Mouse (Mus musculus) forebrain, embryonic 16.5 days (tissue): ENCODE data around the gene Dcaf11. TPM values are rescaled to one million over a fixed set of nuclear protein-coding genes. Genes with fewer than 3 reads are reported as not detected.
A peak's percentile ranks its signal among the peaks of the same experiment; 100 is the strongest.

Experiments used
- ATAC-seq: fragments of 200-750 bp; cut with Nextera tagmentation; 2 replicates; pipeline ENCODE4 v1.8.0; 2017; ENCODE audit warnings: mild to moderate bottlenecking, moderate library complexity
- H3K27ac ChIP-seq: fragments of 300-500 bp; sonication (generic); 2 replicates; pipeline ENCODE4 v1.5.1; 2014; ENCODE audit warnings: low read length, control low read depth
- H3K27me3 ChIP-seq: fragments of 300-500 bp; sonication (generic); replicated peaks from 2 replicates; pipeline ENCODE4 v1.6.1; 2014; ENCODE audit warnings: low read length; ENCODE audit not compliant: control insufficient read depth, insufficient read depth
- H3K36me3 ChIP-seq: fragments of 300-500 bp; sonication (generic); 2 replicates; pipeline ENCODE4 v1.6.1; 2014; ENCODE audit not compliant: control insufficient read depth, insufficient read depth
- H3K4me1 ChIP-seq: fragments of 300-500 bp; sonication (generic); replicated peaks from 2 replicates; pipeline ENCODE4 v1.6.1; 2014; ENCODE audit warnings: low read length; ENCODE audit not compliant: control insufficient read depth, insufficient read depth
- H3K4me2 ChIP-seq: fragments of 300-500 bp; sonication (generic); 2 replicates; pipeline ENCODE4 v1.6.1; 2014; ENCODE audit warnings: mild to moderate bottlenecking, low read length, control low read depth
- H3K4me3 ChIP-seq: fragments of 300-500 bp; sonication (generic); replicated peaks from 2 replicates; pipeline ENCODE4 v1.5.1; 2014; ENCODE audit warnings: mild to moderate bottlenecking, low read length, control low read depth
- H3K9ac ChIP-seq: fragments of 300-500 bp; sonication (generic); replicated peaks from 2 replicates; pipeline ENCODE4 v1.6.1; 2014; ENCODE audit warnings: low read depth, low read length, control low read depth
- H3K9me3 ChIP-seq: fragments of 300-500 bp; sonication (generic); 2 replicates; pipeline ENCODE4 v1.6.1; 2016; ENCODE audit warnings: low read length; ENCODE audit not compliant: control insufficient read depth
- WGBS: fragments of 180-500 bp; shearing (Covaris S2); extraction: QIAGEN DNeasy Blood & Tissue Kit; methylation state at CpG from one replicate; pipeline ENCODE4 v1.1.7; 2014; 5-methylcytosine and 5-hydroxymethylcytosine counted together
- polyA plus RNA-seq: library from polyadenylated mRNA; unstranded; fragments of >200 nt; fragmentation: Nextera tagmentation; extraction: Ambion mirVana; gene quantifications from 2 replicates; pipeline ENCODE4 v1.2.1, GENCODE M21; 2015

The Dcaf11 gene
- polyA plus RNA-seq, 1 experiment from 2014 or later = 127 TPM

- no peaks in the 10 kb centered on the region for H3K9me3 ChIP-seq
- H3K27ac ChIP-seq = no peak overlapping the region; the same call in 1 of the 2 replicates
- H3K27me3 ChIP-seq = no peaks in the 10 kb centered on the region
- ATAC-seq = peak; percentile 90
- peaks cover 25% of the 10 kb centered on the region for H3K36me3 ChIP-seq
- WGBS = 20% methylated on average over 19 of the region's 19 CpGs
- peak overlapping the region; percentile 46 for H3K4me2 ChIP-seq
- peak overlapping the region; percentile 27; the same call in 1 of the 2 replicates for H3K9ac ChIP-seq
- H3K4me3 ChIP-seq = peak overlapping the region; percentile 28
- H3K4me1 ChIP-seq = peaks cover 4% of the 10 kb centered on the region
These were observed 44.1 kb downstream of the Dcaf11 start for GRCm38 (mm10) chr14:55603633-55604576.

GRCm38 (mm10) chr14:55604823-55605222 lies 45.0 kb downstream of the Dcaf11 start:
- H3K27me3 ChIP-seq = no peaks in the 10 kb centered on the region
- peaks cover 4% of the 10 kb centered on the region for H3K4me1 ChIP-seq
- ATAC-seq = no peak
- no peak overlapping the region for H3K4me3 ChIP-seq
- H3K27ac ChIP-seq = no peak overlapping the region
- no peaks in the 10 kb centered on the region for H3K9me3 ChIP-seq
- peaks cover 23% of the 10 kb centered on the region for H3K36me3 ChIP-seq
- no peak overlapping the region for H3K4me2 ChIP-seq
- 95% methylated on average over 11 of the region's 11 CpGs for WGBS
- no peak overlapping the region for H3K9ac ChIP-seq

- ATAC-seq = no peak
- no peak overlapping the region for H3K4me3 ChIP-seq
- peaks cover 4% of the 10 kb centered on the region for H3K4me1 ChIP-seq
- 94% methylated on average over 16 of the region's 16 CpGs for WGBS
- peaks cover 18% of the 10 kb centered on the region for H3K36me3 ChIP-seq
- H3K4me2 ChIP-seq = no peak overlapping the region
- no peaks in the 10 kb centered on the region for H3K9me3 ChIP-seq
- no peak overlapping the region for H3K27ac ChIP-seq
- H3K27me3 ChIP-seq = no peaks in the 10 kb centered on the region
- no peak overlapping the region for H3K9ac ChIP-seq
These were observed 46.1 kb downstream of the Dcaf11 start for GRCm38 (mm10) chr14:55605743-55606459.

GRCm38 (mm10) chr14:55608339-55608738 lies 48.5 kb downstream of the Dcaf11 start:
- H3K36me3 ChIP-seq = peaks cover 11% of the 10 kb centered on the region; the same call in 1 of the 2 replicates
- peaks cover 4% of the 10 kb centered on the region for H3K4me1 ChIP-seq

GRCm38 (mm10) chr14:55613346-55613745 lies 53.5 kb downstream of the Dcaf11 start:
- no peaks in the 10 kb centered on the region for H3K9me3 ChIP-seq
- WGBS = 59% methylated on average over 6 of the region's 6 CpGs

More at GRCm38 (mm10) chr14:55608339-55608738, 48.5 kb downstream of the Dcaf11 start:
- Histone ChIP-seq H3K9ac (no peak overlapping the region), H3K9me3 (no peaks in the 10 kb centered on the region), H3K4me2 (no peak overlapping the region), H3K27ac (no peak overlapping the region), H3K4me3 (no peak overlapping the region), H3K27me3 (no peaks in the 10 kb centered on the region)
- 97% methylated on average over 6 of the region's 6 CpGs for WGBS
- ATAC-seq = no peak

GRCm38 (mm10) chr14:55614565-55615178 lies 54.9 kb downstream of the Dcaf11 start:
- Histone ChIP-seq H3K9ac (no peak overlapping the region), H3K4me3 (no peak overlapping the region), H3K36me3 (peaks cover 1% of the 10 kb centered on the region; the same call in 1 of the 2 replicates), H3K27ac (no peak overlapping the region), H3K9me3 (no peaks in the 10 kb centered on the region), H3K4me1 (no peaks in the 10 kb centered on the region), H3K27me3 (no peaks in the 10 kb centered on the region), H3K4me2 (no peak overlapping the region)
- ATAC-seq = no peak
- WGBS = 84% methylated on average over 7 of the region's 7 CpGs

More at GRCm38 (mm10) chr14:55613346-55613745, 53.5 kb downstream of the Dcaf11 start:
- Histone ChIP-seq H3K27me3 (no peaks in the 10 kb centered on the region), H3K36me3 (peaks cover 8% of the 10 kb centered on the region; the same call in 1 of the 2 replicates), H3K9ac (no peak overlapping the region), H3K4me2 (no peak overlapping the region), H3K4me3 (no peak overlapping the region), H3K27ac (no peak overlapping the region), H3K4me1 (no peaks in the 10 kb centered on the region)
- no peak for ATAC-seq

GRCm38 (mm10) chr14:55615876-55616275 lies 56.1 kb downstream of the Dcaf11 start:
- H3K27me3 ChIP-seq = no peaks in the 10 kb centered on the region
- no peak overlapping the region for H3K4me2 ChIP-seq
- no peak overlapping the region for H3K9ac ChIP-seq
- WGBS = 57% methylated on average over 2 of the region's 2 CpGs
- H3K27ac ChIP-seq = no peak overlapping the region
- no peaks in the 10 kb centered on the region for H3K36me3 ChIP-seq
- ATAC-seq = no peak
- no peak overlapping the region for H3K4me3 ChIP-seq
- H3K9me3 ChIP-seq = no peaks in the 10 kb centered on the region
- H3K4me1 ChIP-seq = no peaks in the 10 kb centered on the region

- Histone ChIP-seq H3K27ac (no peak overlapping the region), H3K27me3 (no peaks in the 10 kb centered on the region), H3K9me3 (no peaks in the 10 kb centered on the region), H3K4me1 (no peaks in the 10 kb centered on the region), H3K4me3 (no peak overlapping the region), H3K36me3 (no peaks in the 10 kb centered on the region), H3K9ac (no peak overlapping the region), H3K4me2 (no peak overlapping the region)
- WGBS = 86% methylated on average over 2 of the region's 2 CpGs
- ATAC-seq = no peak
These were observed 57.0 kb downstream of the Dcaf11 start for GRCm38 (mm10) chr14:55616844-55617243.

- WGBS = 22% methylated on average over 21 of the region's 21 CpGs
- Histone ChIP-seq H3K27me3 (no peaks in the 10 kb centered on the region), H3K9ac (no peak within 1 kb of the TSS; the same call in 1 of the 2 replicates), H3K36me3 (no peaks in the 10 kb centered on the region), H3K9me3 (no peaks in the 10 kb centered on the region), H3K4me2 (peak within 1 kb of the TSS; percentile 27), H3K4me1 (no peaks in the 10 kb centered on the region), H3K27ac (no peak within 1 kb of the TSS; the same call in 1 of the 2 replicates), H3K4me3 (peak within 1 kb of the TSS; percentile 32)
- peak; percentile 76 for ATAC-seq
These were observed 58.0 kb downstream of the Dcaf11 start, which contains the start of gene Rec8 for GRCm38 (mm10) chr14:55617822-55618221. Gene Rec8 (plus strand): TSS chr14:55618037.
